Mouse (Mus musculus) cerebellum, postnatal 14 days (tissue): ENCODE results near the gene Cers3.

Experiments used
- DNase-seq, 2 experiments: peaks; one replicate each; pipeline ENCODE4 v3.0.0; 2021; ENCODE audit warnings: mixed read lengths in 2 of 2

Gene Cers3

GRCm38 (mm10) chr7:66842021-66842420 lies 98.7 kb downstream of the Cers3 start:
- DNase-seq, result peak; percentile 79 to 88

GRCm38 (mm10) chr7:66843846-66844245 lies 100.5 kb downstream of the Cers3 start:
- no peak for DNase-seq

GRCm38 (mm10) chr7:66846582-66846981 lies 103.3 kb downstream of the Cers3 start:
- DNase-seq, result no peak

- no peak for DNase-seq
These were observed 104.0 kb downstream of the Cers3 start for GRCm38 (mm10) chr7:66847299-66847698.

- DNase-seq, result no peak
These were observed 106.0 kb downstream of the Cers3 start for GRCm38 (mm10) chr7:66849316-66849715.

- no peak for DNase-seq
These were observed 108.9 kb downstream of the Cers3 start for GRCm38 (mm10) chr7:66852164-66852563.

GRCm38 (mm10) chr7:66857610-66858009 lies 114.3 kb downstream of the Cers3 start:
- DNase-seq, result no peak

- DNase-seq, result no peak
These were observed 115.2 kb downstream of the Cers3 start for GRCm38 (mm10) chr7:66858247-66859075.

- DNase-seq, result peak in 1 of 2 experiments; percentile 14
These were observed 115.9 kb downstream of the Cers3 start for GRCm38 (mm10) chr7:66859220-66859619.

- peak; percentile 35 to 38 for DNase-seq
These were observed 123.8 kb downstream of the Cers3 start for GRCm38 (mm10) chr7:66866944-66867718.

- peak; percentile 53 to 64 for DNase-seq
These were observed 124.6 kb downstream of the Cers3 start for GRCm38 (mm10) chr7:66867719-66868501.

- no peak for DNase-seq
These were observed 128.2 kb downstream of the Cers3 start for GRCm38 (mm10) chr7:66871520-66871919.

GRCm38 (mm10) chr7:66871940-66872511 lies 128.7 kb downstream of the Cers3 start:
- peak in 1 of 2 experiments; percentile 19 for DNase-seq

GRCm38 (mm10) chr7:66873235-66873634 lies 129.9 kb downstream of the Cers3 start:
- no peak for DNase-seq
